Mouse (Mus musculus) gastrocnemius, postnatal 10 days (tissue): ENCODE measurements around the gene Crkl. TPM values are rescaled to one million over a fixed set of nuclear protein-coding genes. Genes with fewer than 3 reads are reported as not detected.
"Not testable (repeated sequence)": the region's sequence is repeated elsewhere in the genome, so short reads cannot be mapped to it uniquely, and the experiment has no call there.

ENCODE experiments used
- DNase-seq: peaks from one replicate; pipeline ENCODE4 v3.0.0; 2021; ENCODE audit warnings: mixed read lengths
- total RNA-seq, 2 experiments: library from RNA; stranded (reverse); gene quantifications; 2 replicates each; pipeline ENCODE4 v1.2.3; 2021

The Crkl gene
- total RNA-seq, 2 experiments from 2014 or later, result 24.4 to 26.7 TPM

DNA sequence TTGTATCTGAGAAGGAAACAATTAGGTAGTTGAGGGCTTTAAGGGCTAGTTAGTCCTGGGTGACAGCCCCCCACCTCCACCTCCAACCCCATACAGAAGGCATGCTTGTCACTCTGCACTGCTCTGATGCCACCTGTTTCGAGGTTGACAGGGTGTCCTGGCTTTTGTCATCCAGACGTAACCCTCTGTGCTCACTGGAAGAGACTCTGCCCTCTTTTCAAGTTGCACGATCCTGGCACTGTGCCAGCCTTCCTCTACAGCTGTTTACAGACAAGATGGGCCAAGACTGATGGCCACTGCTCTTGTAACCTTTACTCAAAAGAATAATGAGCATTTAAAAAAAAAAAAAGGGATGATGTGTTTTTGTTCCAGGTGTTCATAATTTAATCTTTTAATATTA lies 34.7 kb downstream of the Crkl start:
- peak; percentile 62 for DNase-seq

DNA sequence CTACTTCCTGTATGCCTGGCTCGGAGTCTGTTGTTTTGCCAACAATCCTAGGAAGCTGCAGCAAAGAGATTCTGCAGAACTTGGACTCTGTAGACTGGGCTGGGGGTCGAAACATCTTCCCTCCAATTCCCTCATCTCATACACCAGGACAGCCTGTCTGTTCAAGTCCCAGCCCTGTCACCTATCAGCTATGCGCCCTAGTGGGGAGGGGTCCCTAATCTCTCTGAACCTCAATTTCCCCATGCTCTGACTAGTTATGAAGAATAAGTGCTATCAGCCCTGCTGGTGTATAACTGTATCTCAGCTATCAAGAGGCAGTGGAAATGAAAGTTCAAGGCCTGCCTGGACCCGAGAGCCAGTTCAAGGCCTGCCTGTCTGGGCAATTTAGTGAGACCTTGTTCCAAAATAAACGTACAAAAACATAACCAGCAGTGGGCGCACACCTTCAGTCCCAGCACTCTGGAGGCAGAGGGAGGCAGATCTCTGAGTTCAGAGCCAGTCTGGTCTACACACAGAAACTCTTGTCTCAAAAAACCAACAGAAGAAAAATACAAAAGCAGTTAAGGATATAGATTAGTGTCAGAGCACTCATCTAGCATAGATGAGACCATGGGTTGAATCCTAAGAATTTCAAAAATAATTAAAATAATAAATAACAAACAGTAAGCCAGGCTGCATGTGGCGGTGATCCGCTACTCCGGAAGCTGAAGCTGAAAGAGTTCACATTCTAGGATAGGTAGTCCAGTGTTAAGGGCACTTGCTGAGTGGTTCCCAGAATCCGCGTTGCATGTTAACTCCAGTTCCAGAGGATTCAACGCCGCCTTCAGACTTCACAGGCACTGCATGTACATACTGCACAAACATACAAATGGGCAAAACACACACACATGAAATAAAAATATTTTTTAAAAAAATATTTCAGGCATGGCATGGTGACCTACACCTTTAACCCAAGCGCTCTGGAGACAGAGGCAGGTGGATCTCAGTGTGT lies 37.0 kb downstream of the Crkl start:
- no peak for DNase-seq

DNA sequence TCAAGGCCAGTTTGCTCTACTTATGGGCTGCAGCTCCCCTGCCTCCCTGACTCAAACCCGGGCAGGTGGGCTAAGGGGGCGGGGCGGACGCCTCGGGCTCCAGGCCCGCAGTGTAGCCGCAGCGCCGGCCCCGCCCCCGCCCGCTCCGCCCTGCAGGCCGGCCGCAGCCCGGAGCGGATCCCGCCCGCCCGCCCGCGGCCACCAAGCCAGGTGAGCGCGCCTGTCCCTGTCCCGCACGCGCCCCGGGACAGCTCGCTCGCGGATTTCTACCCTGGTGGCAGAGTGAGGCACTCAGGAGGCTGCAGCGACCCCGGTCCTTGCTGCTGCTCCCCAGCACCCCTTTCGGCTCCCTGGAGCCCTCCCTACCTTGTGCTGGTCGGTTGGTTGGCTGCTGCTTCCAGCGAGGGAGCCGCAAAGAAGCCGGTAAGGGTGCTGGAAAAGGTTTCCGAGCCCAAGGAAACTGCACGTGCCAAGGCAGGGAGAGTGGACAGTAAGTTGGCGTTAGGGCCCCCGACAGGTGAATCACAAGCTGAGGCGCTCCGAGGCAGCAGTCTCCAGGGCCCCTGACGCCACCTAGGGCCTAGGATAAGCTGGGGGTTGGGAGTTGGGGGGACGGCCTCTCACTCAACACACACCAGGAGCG lies 37.8 kb downstream of the Crkl start, which contains the start of gene Aifm3:
Aifm3 (plus strand) TSS at position 143 of the 643 bp plus-strand sequence.
- peak; percentile 24 for DNase-seq

DNA sequence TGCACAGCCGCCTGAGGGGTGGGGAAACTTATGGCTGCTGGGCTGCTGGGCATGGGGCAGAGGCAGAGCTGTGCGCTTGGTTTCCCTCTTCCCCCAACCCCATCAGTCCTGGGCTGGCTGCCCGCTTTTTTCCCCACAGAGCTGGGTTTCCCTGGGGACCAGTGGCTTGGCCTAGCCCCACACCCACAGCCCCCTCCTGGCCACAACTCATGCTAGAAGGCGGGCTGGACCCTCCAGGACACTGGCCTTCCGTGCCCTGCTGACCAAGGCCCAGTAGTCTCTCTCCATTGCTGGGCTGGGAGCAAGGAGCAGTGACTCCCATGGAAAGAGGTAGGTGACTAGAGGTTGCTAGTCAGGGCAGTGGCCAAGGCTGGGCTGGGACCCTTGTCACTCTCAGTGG lies 39.4 kb downstream of the Crkl start:
- no peak for DNase-seq

DNA sequence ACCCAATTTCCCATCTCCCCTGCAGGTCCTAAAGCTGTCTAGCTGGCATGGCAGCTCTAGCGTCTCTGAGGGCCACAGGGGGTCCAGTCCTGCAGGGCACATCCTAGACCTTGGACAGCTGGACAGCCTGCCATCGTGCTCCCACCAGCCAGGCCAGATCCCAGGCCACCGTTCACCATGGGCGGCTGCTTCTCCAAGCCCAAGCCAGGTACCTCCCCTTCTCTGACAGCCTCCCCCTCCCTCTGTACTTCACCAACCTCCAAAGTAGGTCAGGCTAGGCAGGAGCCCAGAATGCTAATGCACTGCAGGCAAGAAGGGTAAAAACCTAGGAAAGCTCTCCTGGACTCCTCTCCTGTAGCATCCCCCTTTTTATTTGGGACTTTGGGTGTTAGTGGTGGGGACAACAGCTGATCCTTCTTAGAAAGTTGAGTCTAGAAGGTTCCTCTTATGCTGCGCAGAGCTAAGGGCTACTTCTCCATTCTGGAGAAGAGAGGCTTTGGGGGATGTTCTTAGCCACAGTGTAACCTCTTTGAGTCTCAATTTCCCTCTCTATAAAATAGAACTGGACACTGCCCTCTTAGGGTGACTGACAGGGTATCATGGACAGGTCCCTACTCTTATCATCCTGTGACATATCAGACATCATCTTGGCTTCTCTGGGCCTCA lies 40.2 kb downstream of the Crkl start:
- DNase-seq, result no peak

DNA sequence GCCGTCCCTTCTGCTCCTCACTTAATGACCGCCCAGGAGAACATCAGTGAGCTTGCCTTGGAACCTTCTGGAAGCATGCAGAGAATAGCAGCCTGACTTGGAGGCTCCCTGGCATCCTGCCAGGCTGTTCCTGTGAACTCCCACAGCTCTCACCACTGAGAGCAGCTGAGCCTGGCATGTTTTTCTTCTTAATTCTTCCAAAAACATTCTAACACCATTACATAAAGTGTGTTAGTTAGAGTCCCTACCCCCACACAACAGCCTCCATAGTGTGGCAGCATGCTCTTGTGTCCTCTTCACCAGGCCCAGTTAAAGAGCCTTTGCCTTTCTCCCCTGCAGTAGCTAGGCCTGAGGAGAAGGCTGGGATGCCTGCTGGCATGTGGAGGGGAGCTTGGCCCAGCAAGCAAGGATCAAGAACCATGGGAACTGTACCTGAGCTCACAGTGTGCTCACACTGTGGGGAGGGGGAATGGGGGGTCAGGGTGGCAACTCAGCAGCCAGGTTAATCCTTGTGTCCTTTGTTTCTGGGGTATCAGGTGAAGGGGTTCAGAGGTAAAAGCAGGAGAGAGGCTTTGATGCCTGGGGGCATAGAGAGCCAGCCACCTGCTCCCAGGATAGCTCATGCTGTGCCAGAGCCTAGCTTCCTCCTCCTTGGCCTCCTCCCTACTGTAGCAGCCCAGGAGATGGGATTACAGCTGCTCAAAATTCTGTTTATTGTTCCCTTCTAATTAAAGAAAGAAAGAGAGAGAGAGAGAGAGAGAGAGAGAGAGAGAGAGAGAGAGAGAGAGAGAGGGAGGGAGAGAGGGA lies 44.9 kb downstream of the Crkl start:
- peak; percentile 63 for DNase-seq

DNA sequence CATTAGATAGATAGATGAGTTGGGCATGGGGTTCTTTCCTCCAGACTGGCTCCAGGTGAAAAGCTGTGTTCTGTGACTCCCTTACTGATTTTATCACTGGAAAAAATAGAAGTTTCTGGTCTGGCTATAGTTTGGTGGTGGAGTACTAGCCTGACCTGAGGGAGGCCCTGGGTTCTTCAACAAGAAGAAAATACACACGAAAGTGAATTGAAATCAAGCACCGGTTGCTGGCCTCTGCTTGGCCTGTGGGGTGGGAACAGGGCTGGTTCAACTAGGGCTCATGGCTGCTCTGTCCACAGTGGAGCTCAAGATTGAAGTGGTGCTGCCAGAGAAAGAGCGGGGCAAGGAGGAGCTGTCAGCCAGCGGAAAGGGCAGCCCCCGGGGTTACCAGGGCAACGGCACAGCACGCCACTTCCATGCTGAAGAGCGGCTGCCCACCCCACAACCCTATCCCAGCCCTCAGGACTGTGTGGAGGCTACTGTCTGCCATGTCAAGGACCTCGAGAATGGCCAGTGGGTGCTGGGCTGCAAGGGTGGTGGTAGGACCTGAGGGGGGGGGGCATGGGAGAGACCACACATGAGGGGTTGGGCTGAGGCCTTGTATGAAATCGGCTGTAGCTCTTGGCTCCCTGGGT lies 47.6 kb downstream of the Crkl start:
- DNase-seq, result no peak

DNA sequence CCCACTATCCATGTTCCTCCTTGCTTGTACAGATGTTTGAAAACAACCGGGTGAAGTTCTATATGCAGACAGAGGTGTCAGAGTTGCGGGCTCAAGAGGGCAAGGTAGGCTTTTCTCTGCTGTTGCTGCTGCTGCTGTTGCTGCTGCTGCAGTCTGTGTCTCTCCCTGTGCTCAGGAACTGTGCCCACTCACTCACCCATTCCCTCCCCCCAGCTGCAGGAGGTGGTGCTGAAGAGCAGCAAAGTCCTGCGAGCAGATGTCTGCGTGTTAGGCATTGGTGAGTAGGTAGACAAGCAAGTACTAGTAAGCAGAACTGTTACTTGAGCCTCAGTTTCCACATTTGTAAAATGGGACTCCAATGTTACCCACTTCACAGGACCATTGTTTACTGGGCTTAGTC lies 50.9 kb downstream of the Crkl start:
- DNase-seq, result no peak

DNA sequence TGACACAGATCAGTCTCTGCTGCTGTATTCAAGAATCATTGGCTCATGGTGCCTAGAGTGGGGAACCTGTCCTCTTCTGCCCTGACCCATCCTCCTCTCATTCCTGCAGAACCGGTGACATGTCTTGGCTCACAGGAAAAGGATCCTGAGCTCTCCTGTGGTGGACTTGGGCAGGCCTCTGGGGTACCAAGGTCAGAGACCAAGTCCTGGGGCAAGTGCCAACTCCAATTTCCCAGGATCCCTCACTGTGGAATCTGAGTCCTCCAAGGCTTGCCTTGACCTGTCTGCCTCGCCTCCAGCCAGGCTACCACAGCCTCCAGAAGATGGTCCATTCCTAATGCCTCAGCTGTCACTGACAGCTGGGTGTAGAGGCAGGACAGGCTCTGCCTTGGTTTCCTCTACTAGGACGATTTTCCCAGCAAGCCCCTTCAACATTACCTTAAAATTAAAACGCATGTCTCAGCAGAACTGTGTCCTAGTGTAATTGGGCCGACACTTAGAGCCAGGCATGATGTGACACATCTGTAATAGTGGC lies 55.3 kb downstream of the Crkl start:
- no peak for DNase-seq

DNA sequence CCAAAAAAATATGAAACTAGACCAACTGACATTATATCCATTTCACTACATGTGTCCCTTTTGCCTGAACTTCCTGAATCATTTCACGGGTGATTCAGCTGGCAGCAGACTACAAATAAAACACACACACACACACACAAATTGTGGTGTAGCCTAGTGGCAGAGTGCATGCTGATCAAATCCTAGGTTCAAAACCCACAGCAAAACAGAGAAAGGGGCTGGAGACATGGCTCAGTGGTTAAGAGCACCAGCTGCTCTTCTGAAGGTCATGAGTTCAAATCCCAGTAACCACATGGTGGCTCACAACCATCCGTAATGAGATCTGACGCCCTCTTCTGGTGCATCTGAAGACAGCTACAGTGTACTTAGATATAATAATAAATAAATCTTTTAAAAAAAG lies 56.2 kb downstream of the Crkl start:
- not testable (repeated sequence) for DNase-seq

DNA sequence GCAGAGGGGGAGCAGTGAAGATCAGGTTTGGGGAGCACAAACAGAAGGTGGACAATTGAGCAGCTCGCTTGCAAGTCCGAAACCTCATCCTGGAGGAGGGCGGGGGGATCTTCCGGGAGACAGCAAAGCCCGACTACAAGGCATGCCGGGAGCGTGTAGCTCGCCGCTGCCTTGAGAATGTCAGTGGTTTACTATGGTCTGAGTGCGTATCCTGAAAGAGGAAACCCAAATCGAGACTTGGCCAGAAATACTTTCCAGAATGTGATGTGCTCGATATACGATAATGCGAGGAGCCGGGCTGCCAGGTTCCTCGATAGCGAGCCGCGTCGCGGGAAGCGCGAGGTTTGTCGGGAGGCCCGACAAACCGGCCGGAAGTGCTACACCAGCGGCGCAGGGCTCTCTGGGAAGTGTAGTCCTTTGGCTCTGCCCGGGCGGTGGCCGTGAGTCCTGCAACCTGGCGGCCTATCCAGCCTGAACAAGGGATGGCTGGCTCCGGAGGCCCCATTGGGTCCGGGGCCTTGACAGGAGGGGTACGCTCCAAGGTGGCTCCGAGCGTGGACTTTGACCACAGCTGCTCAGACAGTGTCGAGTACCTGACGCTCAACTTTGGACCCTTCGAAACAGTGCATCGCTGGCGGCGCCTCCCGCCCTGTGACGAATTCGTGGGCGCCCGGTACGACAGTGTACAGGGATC lies 56.9 kb downstream of the Crkl start, which contains the start of gene Lztr1:
Lztr1 (plus strand) TSS at position 143 of the 694 bp plus-strand sequence.
- peak; percentile 84 for DNase-seq

DNA sequence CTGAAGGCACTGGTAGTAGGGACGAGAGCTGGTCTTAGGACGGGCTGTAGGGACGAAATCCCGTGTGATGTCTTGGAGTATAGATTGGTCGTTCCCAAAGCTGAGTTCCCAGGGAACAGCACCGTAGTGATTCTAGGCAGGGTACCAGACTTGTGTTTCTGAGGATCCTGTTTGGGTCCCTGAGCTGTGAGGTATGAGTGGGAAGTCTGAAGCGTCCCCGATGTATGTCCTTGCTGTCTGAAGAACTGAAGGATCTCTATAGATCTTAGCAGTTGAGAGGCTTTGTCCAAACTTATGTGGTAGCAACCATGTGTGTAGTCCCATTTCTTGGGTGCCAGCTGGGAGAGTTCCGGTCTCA lies 57.4 kb downstream of the Crkl start:
- no peak for DNase-seq

DNA sequence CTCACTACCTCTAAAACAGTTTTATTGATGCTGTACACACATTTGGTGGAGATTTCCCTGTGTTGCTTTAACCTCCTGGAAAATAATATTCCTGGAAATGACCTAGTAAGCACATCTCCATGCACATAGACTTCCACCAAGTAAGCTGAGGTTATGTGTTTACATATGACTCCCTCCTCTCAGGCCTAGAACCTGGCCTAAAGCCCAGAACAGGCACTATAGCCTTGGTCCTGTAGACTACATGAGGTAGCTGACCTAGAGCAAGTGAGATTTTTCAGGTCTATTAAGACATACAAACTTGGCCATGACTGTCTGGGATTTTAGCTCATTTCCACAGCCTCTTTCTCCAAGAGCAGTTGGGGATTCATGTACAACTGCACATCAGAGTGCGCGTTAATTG lies 58.4 kb downstream of the Crkl start:
- DNase-seq, result no peak

DNA sequence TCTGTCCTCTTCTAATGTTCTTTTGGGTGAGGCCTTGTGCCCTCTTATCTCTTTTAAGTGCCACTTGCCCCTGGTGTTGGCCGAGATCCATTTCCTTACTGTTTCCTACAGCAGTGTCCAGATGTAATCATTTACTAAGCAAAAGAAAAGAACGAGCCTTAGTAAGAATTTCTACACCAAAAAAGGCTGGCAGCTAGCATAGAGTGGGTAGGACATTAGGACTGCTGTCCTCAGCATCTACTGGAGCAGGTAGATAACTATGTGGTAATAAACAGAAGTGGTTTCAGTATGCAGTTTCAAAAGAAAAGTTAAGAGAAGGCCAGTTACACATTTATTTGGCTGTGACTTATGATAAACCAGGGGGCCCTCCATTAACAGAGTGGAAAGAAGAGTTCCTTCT lies 58.9 kb downstream of the Crkl start:
- DNase-seq, result no peak

DNA sequence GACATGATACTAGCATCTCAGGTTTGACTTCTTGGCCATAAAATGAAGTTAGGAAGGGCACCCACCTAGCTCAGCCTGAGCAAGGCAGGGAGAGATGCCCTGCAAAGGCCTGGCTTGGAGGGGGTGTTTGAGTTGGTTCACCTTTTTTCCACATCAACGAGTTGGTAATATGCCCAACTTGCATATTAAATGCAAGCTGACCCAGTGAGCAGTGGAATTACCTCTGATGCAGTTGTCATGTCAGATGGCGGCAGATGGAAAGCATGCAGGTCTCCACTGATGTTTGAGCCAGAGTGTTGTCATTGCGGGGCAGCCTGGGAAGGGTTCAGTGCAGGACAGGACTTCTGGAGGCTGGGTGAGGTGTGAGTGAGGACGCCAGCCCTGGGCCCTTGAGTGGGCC lies 59.6 kb downstream of the Crkl start:
- DNase-seq, result no peak

DNA sequence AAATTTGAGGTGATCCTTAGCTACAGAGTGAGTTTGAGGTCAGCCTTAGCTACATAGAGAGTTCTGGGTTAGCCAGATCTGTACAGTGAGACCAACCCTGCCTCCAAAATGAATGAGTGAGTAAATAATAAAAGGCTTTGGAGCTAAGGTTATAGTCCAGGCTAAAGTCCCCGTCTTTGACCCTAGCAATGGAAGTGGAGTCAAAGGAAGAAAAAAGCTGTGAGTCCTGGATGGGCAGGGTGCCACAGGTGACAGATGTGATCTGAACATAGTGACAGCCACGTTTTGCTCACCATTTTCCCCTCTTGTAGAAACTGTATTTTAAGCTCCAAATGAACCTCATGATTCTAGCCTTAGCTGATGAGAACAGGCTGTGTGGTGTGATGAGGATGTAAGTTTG lies 67.1 kb downstream of the Crkl start:
- no peak for DNase-seq

DNA sequence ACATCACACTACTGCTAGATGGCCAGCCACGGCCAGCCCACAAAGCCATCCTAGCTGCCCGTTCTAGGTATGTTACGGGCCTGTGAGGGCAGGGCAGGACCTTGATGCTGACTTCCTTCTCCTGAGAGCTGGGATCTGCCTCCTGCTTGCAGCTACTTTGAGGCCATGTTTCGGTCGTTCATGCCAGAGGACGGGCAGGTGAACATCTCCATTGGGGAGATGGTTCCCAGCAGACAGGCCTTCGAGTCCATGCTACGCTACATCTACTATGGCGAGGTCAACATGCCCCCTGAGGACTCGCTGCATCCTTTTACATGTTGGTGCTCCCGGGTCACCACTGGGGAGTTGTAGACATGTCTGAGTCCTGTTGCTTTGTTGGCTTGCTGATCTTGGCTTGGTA lies 72.4 kb downstream of the Crkl start:
- DNase-seq, result no peak

DNA sequence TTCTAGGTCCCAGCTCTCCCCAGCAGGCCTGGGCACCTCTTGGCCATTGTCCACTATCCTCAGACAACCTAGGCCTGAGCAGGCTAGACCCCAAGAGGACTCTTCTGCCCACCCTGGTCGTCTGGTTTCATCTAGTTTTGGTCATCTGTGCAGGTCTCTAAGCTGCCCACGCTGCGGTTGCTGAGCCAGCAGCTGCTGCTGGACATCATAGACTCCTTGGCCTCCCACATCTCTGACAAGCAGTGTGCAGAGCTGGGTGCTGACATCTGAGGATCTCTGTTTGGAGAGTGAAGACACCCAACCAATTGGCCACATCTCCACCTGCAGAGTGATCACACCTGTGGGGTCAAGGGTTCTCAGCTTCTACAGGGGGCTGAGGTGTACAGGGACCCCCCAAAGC lies 73.7 kb downstream of the Crkl start:
- DNase-seq, result no peak

DNA sequence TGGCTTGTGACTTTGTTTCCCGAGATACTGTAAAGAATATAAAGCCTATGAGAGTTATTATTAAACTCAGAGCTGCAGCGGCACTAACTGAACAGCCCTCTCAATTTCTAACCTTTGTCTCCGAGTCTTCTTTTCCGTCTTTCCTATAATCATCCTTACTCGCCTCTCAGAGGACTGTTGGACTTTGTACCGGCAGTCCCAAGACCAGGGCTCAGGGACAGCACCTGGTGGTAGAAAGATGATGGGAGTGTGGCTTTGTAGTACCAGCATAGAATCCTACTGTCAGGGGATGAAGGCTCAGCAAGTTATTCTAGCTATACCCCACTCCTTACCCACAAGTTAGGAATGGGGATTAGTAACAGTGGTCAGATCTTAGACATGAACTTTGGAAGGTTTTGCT lies 74.4 kb downstream of the Crkl start:
- no peak for DNase-seq

DNA sequence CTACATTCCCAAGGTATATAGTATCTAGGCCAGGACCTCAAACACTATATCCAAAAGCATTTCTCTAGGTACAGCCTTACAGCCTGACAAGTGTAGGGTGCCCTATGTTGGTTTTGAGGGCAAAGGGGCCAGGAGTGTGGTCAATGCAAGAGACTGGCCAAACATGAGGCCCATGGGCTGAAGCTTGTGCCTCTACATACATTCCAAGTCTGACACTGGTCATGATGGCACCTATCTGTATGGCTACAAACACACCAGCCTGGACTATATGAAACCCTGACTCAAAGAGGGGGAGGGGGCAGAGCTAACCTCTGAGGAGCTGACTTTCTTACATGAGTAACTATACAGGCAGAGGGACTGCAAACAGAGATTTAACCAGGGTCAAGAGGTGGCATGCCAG lies 75.8 kb downstream of the Crkl start:
- no peak for DNase-seq

DNA sequence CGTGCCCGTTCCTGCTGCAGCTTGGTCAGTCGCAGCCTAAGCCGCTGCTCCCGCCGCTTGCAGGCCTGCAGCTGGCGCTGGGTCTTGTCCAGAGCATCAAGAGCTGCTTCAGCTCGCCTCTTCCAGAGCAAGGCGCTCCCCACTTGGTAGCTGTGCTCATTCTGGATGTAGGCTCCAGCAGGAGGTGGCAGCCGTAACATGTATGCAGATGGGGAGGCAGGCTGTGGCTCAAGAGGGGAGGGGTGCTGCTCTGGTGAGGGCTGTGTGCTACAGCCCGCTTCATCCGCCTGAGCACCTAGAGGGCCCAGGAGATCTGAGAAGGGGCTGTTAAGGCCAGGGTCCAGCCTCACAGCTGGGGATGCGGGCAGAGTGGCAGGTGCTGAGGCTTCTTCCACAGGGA lies 76.5 kb downstream of the Crkl start:
- DNase-seq, result no peak
